13 mouse cellular contexts compared by ENCODE assay signal in genomic region chr13:80745991-80746390, GRCm38 (mm10).
"Had no signal": no experiment of that assay in that cellular context is flagged by ENCODE, and none has a peak within 500 bp of the region (broad histone marks: within the 10 kb centered on the region; RNA-seq: fewer than 3 reads in every experiment).

No protein-coding gene starts in this region.

- DNase-seq: kidney, postnatal 14 days; liver; liver, embryonic 13.5 days; liver, postnatal 0 days; lung, postnatal 14 days; thymus, postnatal 4 days had no signal

- H3K4me3 ChIP-seq: limb, embryonic 12.5 days; liver, embryonic 13.5 days; lung, embryonic 15.5 days; megakaryocyte, embryonic 14.5 days had no signal

- H3K4me1 ChIP-seq: liver, embryonic 13.5 days; lung, embryonic 15.5 days; megakaryocyte, embryonic 14.5 days had no signal

- H3K36me3 ChIP-seq: limb, embryonic 12.5 days; liver, embryonic 13.5 days; lung, embryonic 15.5 days had no signal

- ATAC-seq: intestine, postnatal 0 days; liver, postnatal 0 days had no signal

- H3K27me3 ChIP-seq: liver, embryonic 13.5 days; lung, embryonic 15.5 days; megakaryocyte, embryonic 14.5 days had no signal

- H3K9ac ChIP-seq: limb, embryonic 12.5 days; liver, embryonic 13.5 days; liver, postnatal 0 days; lung, embryonic 15.5 days had no signal

- H3K4me2 ChIP-seq: limb, embryonic 12.5 days; liver, embryonic 13.5 days; lung, embryonic 15.5 days; midbrain, embryonic 11.5 days had no signal

- H3K9me3 ChIP-seq: limb, embryonic 12.5 days; liver, embryonic 13.5 days; lung, embryonic 15.5 days; megakaryocyte, embryonic 14.5 days had no signal

- H3K27ac ChIP-seq: limb, embryonic 12.5 days; liver, embryonic 13.5 days; lung, embryonic 15.5 days; macrophage; stomach, postnatal 0 days had no signal
